Mouse (Mus musculus) stomach, postnatal 0 days (tissue): Measurements from ENCODE around the gene Cep57. TPM values are rescaled to one million over a fixed set of nuclear protein-coding genes. Genes with fewer than 3 reads are reported as not detected.

Source experiments
- ATAC-seq: fragments of 200-750 bp; cut with Nextera tagmentation; 2 replicates; pipeline ENCODE4 v1.8.0; 2017; ENCODE audit not compliant: low FRiP score, low TSS enrichment
- DNase-seq: peaks from one replicate; pipeline ENCODE4 v3.0.0-alpha.2; 2016; ENCODE audit warnings: low spot score
- H3K27ac ChIP-seq: fragments of 300-500 bp; sonication (generic); replicated peaks from 2 replicates; pipeline ENCODE4 v1.5.1; 2014; ENCODE audit warnings: mild to moderate bottlenecking, control low read depth
- H3K27me3 ChIP-seq: fragments of 300-500 bp; sonication (generic); 2 replicates; pipeline ENCODE4 v1.6.1; 2014; ENCODE audit warnings: low read length; ENCODE audit not compliant: control insufficient read depth, insufficient read depth
- H3K36me3 ChIP-seq: fragments of 300-500 bp; sonication (generic); 2 replicates; pipeline ENCODE4 v1.6.1; 2014; ENCODE audit warnings: low read length, mixed read lengths; ENCODE audit not compliant: control insufficient read depth, insufficient read depth
- H3K4me1 ChIP-seq: fragments of 300-500 bp; sonication (generic); replicated peaks from 2 replicates; pipeline ENCODE4 v1.6.1; 2014; ENCODE audit warnings: antibody characterized with exemption; ENCODE audit not compliant: control insufficient read depth, insufficient read depth
- H3K4me2 ChIP-seq: fragments of 300-500 bp; sonication (generic); replicated peaks from 2 replicates; pipeline ENCODE4 v1.6.1; 2014; ENCODE audit warnings: low read depth, mild to moderate bottlenecking, control low read depth, moderate library complexity
- H3K4me3 ChIP-seq: fragments of 300-500 bp; sonication (generic); 2 replicates; pipeline ENCODE4 v1.5.1; 2014; ENCODE audit warnings: low read depth, low read length, control low read depth
- H3K9ac ChIP-seq: fragments of 300-500 bp; sonication (generic); 2 replicates; pipeline ENCODE4 v1.6.1; 2014; ENCODE audit warnings: mild to moderate bottlenecking, low read length, control low read depth, mixed read lengths
- H3K9me3 ChIP-seq: fragments of 300-500 bp; sonication (generic); 2 replicates; pipeline ENCODE4 v1.6.1; 2016; ENCODE audit warnings: low read length; ENCODE audit not compliant: control insufficient read depth
- CTCF ChIP-seq: IDR thresholded peaks from 2 replicates; pipeline ENCODE4 v1.5.1; 2016; ENCODE audit warnings: antibody characterized with exemption, low read depth, mild to moderate bottlenecking, moderate library complexity
- EP300 ChIP-seq: optimal IDR thresholded peaks from 2 replicates; pipeline ENCODE3; 2016; ENCODE audit warnings: antibody characterized with exemption
- WGBS: fragments of 180-500 bp; shearing (Covaris S2); extraction: QIAGEN DNeasy Blood & Tissue Kit; methylation state at CpG from one replicate; pipeline ENCODE4 v1.1.7; 2014; 5-methylcytosine and 5-hydroxymethylcytosine counted together
- polyA plus RNA-seq: library from polyadenylated mRNA; unstranded; fragments of >200 nt; fragmentation: Nextera tagmentation; extraction: Ambion mirVana; gene quantifications from 2 replicates; pipeline ENCODE4 v1.2.1, GENCODE M21; 2015

Cep57 gene
- polyA plus RNA-seq, 1 experiment from 2014 or later: 26.1 TPM

DNA sequence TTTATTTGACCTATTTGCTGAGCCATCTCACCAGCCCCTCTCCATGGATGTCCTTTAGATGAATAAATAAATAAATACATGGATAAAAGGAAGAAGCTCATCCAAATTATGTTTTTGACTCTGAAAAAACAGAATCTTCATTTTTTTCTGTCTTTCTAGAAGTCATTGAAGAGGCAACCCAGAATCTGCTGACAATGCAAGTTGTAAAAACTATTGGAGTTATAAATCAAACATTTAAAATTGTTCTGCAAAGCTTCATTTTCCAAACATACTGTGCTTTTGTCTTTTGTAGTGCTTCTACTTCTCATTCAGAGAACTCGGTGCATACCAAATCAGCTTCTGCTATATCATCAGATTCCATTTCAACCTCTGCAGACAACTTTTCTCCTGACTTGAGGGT, 44.9 kb downstream of the Cep57 start:
- DNase-seq: no peak
- TF ChIP-seq CTCF (no peak), EP300 (no peak)
- peaks cover 2% of the 10 kb centered on the region; the same call in 1 of the 2 replicates for H3K36me3 ChIP-seq
- H3K4me2 ChIP-seq: no peak overlapping the region
- H3K9me3 ChIP-seq: no peaks in the 10 kb centered on the region
- ATAC-seq: no peak
- H3K4me3 ChIP-seq: no peak overlapping the region
- no peaks in the 10 kb centered on the region for H3K27me3 ChIP-seq
- H3K9ac ChIP-seq: no peak overlapping the region
- 92% methylated on average over 1 of the region's 1 CpGs for WGBS
- H3K27ac ChIP-seq: no peak overlapping the region
- no peaks in the 10 kb centered on the region for H3K4me1 ChIP-seq

DNA sequence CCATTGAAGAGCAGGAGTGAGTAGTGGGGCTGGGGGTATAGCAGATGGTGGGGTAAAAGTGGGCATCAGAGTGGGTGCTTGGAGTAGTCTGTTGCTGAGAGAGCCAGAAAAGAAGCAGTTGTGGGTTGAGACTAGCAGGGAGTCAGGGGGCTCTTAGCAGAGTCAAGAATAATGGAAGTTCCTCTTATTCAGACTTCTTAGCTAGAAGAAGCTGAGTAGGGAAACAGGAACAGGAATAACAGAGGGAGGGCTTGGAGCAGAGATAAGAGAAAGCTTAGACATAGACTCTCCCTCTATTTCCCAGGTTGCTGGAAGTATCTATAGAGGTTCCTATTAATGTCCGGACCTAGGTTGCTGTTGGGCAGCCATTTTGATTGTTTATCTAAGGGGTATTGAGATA, 52.2 kb downstream of the Cep57 start:
- WGBS: 93% methylated on average over 1 of the region's 1 CpGs
- Histone ChIP-seq H3K9me3 (no peaks in the 10 kb centered on the region), H3K36me3 (no peaks in the 10 kb centered on the region), H3K4me3 (no peak overlapping the region), H3K27ac (no peak overlapping the region), H3K9ac (no peak overlapping the region), H3K27me3 (no peaks in the 10 kb centered on the region), H3K4me2 (no peak overlapping the region), H3K4me1 (no peaks in the 10 kb centered on the region)
- no peak for DNase-seq
- no peak for ATAC-seq
- TF ChIP-seq EP300 (no peak), CTCF (no peak)

DNA sequence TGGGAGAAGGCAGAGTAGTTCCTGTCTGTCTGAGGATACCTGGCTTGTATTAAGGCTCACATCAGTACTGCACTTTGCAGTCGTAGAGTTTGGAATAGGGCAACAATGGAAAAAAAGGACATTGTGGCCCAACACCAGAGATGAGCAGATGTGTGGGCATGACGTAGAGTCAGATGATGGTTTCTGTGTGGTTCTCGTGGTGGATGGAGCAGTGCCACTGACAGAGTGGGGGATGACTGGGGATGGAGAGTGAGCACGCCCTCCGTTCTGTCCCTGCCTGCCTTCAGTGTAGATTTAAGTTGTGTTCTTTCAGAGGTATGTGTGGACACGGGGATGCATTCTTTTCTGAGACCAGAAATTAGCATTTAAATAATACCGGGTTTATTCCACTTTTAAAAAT, 60.3 kb downstream of the Cep57 start:
- 89% methylated on average over 7 of the region's 7 CpGs for WGBS
- no peaks in the 10 kb centered on the region for H3K4me1 ChIP-seq
- H3K4me3 ChIP-seq: no peak overlapping the region
- no peaks in the 10 kb centered on the region for H3K27me3 ChIP-seq
- DNase-seq: no peak
- no peak for TF ChIP-seq EP300
- no peak for TF ChIP-seq CTCF
- H3K27ac ChIP-seq: no peak overlapping the region
- H3K9me3 ChIP-seq: no peaks in the 10 kb centered on the region
- H3K36me3 ChIP-seq: no peaks in the 10 kb centered on the region
- no peak overlapping the region for H3K4me2 ChIP-seq
- ATAC-seq: no peak
- no peak overlapping the region for H3K9ac ChIP-seq

DNA sequence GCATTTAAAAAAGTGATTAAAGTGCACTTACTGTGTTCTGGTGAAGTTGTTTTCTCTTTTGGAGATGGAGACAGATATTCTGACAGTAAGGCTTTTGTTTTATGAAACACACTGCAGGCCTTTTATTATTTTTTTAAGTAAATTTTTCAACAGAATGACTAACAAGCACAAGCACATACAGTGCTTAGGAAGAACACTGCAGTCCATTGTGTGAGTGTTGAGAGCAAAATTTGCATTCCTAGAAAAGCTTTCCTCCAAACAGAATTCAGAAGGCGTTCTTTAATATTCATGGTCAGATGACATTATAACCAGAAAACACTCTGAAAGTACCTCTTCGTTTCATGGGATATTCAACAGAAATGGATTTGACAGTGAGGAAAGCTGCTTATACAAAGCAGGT, 61.3 kb downstream of the Cep57 start:
- no peaks in the 10 kb centered on the region for H3K4me1 ChIP-seq
- DNase-seq (no peak), ATAC-seq (no peak)
- no peak overlapping the region for H3K27ac ChIP-seq
- no peak overlapping the region for H3K9ac ChIP-seq
- 63% methylated on average over 2 of the region's 2 CpGs for WGBS
- no peaks in the 10 kb centered on the region for H3K9me3 ChIP-seq
- H3K36me3 ChIP-seq: no peaks in the 10 kb centered on the region
- no peak overlapping the region for H3K4me2 ChIP-seq
- TF ChIP-seq EP300: no peak
- no peak for TF ChIP-seq CTCF
- H3K4me3 ChIP-seq: no peak overlapping the region
- H3K27me3 ChIP-seq: no peaks in the 10 kb centered on the region

DNA sequence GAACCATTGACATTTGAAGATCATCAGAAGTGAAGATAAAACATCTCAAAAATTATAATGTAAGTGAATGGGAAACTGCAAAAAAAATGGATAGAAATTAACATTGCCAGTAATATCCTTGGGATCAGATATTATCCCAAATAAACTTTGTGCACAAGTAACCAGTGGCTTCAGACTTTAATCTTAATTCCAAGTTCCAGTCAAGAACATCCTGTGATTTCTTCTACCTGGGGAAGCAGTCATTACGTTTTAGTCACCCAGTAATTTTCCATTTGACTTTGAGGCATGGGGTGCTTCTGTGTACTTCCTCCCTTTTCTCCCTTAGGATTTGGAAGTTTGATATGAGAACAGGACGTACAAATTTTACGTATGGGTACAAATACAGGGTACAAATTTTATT, 66.5 kb downstream of the Cep57 start:
- DNase-seq (no peak), ATAC-seq (no peak)
- Histone ChIP-seq H3K9ac (no peak overlapping the region), H3K27ac (no peak overlapping the region), H3K4me1 (no peaks in the 10 kb centered on the region), H3K9me3 (no peaks in the 10 kb centered on the region), H3K27me3 (no peaks in the 10 kb centered on the region), H3K4me2 (no peak overlapping the region), H3K36me3 (no peaks in the 10 kb centered on the region), H3K4me3 (no peak overlapping the region)
- 87% methylated on average over 3 of the region's 3 CpGs for WGBS
- no peak for TF ChIP-seq EP300
- TF ChIP-seq CTCF: no peak

Other genes starting within 250 kb of the Cep57 start
- 39.5 TPM in 2 replicates for gene Mtmr2, start 78.7 kb downstream of the Cep57 start, polyA plus RNA-seq
- gene Fam76b, start 609 bp upstream of the Cep57 start, polyA plus RNA-seq: 11.0 and 11.5 TPM in 2 replicates